Mouse (Mus musculus) erythroid progenitor cell, adult 5-6 weeks (primary cell): ENCODE data around the gene Eif4e1b. TPM values are rescaled to one million over a fixed set of nuclear protein-coding genes. Genes with fewer than 3 reads are reported as not detected.

Source experiments
- ATAC-seq: replicated peaks from 2 replicates; pipeline ENCODE4 v1.8.0; 2016; ENCODE audit warnings: moderate number of reproducible peaks, mild to moderate bottlenecking, moderate TSS enrichment, inconsistent platforms; ENCODE audit not compliant: poor library complexity, low FRiP score, severe bottlenecking
- total RNA-seq, 2 experiments: library from RNA; stranded (forward) in 1 of 2; stranded (reverse) in 1 of 2; fragments of 150-400 nt in 1 of 2; fragments of 186-747, 209-891 nt in 1 of 2; gene quantifications; 2 replicates each; pipeline versions ENCODE4 v1.2.3 to v1.2.4; 2015 to 2017; ENCODE audit warnings: low replicate concordance in 2 of 2

Eif4e1b gene
- total RNA-seq, 2 experiments from 2014 or later: not detected

- ATAC-seq: no peak
Measured at GRCm38 (mm10) chr13:54797861-54798643, 14.3 kb downstream of the Eif4e1b start.

- no peak for ATAC-seq
Measured at GRCm38 (mm10) chr13:54798740-54799139, 14.9 kb downstream of the Eif4e1b start.

GRCm38 (mm10) chr13:54799701-54800100, 15.9 kb downstream of the Eif4e1b start:
- ATAC-seq: peak; percentile 61; the same call in 1 of the 2 replicates

- ATAC-seq: no peak
Measured at GRCm38 (mm10) chr13:54800206-54800605, 16.4 kb downstream of the Eif4e1b start.

GRCm38 (mm10) chr13:54803010-54803409, 19.2 kb downstream of the Eif4e1b start:
- ATAC-seq: no peak

GRCm38 (mm10) chr13:54805134-54805838, 21.5 kb downstream of the Eif4e1b start:
- no peak for ATAC-seq

GRCm38 (mm10) chr13:54806434-54806976, 22.7 kb downstream of the Eif4e1b start:
- ATAC-seq: no peak

- no peak for ATAC-seq
Measured at GRCm38 (mm10) chr13:54808067-54808466, 24.3 kb downstream of the Eif4e1b start.

- ATAC-seq: no peak
Measured at GRCm38 (mm10) chr13:54811476-54811875, 27.7 kb downstream of the Eif4e1b start.

GRCm38 (mm10) chr13:54813381-54813780, 29.6 kb downstream of the Eif4e1b start:
- no peak for ATAC-seq

- ATAC-seq: no peak
Measured at GRCm38 (mm10) chr13:54818399-54819254, 34.8 kb downstream of the Eif4e1b start.

GRCm38 (mm10) chr13:54821106-54821505, 37.3 kb downstream of the Eif4e1b start:
- ATAC-seq: no peak

GRCm38 (mm10) chr13:54821931-54822330, 38.1 kb downstream of the Eif4e1b start:
- ATAC-seq: no peak

GRCm38 (mm10) chr13:54824111-54824931, 40.5 kb downstream of the Eif4e1b start:
- no peak for ATAC-seq

GRCm38 (mm10) chr13:54827992-54828391, 44.2 kb downstream of the Eif4e1b start:
- ATAC-seq: no peak

GRCm38 (mm10) chr13:54828508-54828907, 44.7 kb downstream of the Eif4e1b start:
- no peak for ATAC-seq

- ATAC-seq: no peak
Measured at GRCm38 (mm10) chr13:54829450-54829849, 45.7 kb downstream of the Eif4e1b start.

GRCm38 (mm10) chr13:54836351-54837030, 52.7 kb downstream of the Eif4e1b start:
- ATAC-seq: no peak

GRCm38 (mm10) chr13:54837061-54837460, 53.3 kb downstream of the Eif4e1b start:
- ATAC-seq: no peak
